In the genomic region with DNA sequence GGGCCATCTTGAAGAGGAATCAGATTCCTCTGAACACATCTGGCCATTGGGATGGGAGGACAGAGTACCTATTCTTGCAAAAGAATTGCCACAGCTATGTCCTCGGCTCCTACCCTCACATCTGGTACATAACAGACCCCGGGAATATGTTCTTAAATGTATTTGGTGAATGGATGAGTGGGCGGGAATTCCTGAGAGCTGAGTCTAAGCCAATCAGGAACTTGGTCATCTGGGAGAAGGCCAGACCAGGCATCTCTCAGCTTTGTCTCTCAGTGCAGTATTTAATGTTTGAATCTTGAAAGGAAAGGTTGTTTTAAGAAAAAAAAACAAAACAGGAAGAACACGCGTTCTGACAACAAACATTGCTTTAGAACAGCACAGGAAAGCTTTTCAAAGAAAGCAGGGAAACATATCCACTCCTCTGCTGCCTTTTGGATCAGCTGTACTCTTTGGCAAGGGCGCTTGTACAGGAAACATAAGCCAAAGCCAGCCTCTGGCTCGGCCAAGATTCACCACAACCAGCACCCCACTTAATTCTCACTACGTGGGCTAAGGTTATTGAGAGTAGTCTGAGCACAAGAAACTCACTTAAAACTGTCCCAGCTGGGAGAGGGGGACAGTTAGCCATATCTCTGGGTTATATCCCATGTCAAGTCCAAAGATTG, we compare ENCODE assay signal across 28 mouse cellular contexts. TPM values are rescaled to one million over a fixed set of nuclear protein-coding genes. Genes with fewer than 3 reads are reported as not detected.
DNase-seq lines count a peak whose midpoint lies in the region; TF ChIP-seq lines count a peak whose summit lies in the region.
"Had no signal": no experiment of that assay in that cellular context is flagged by ENCODE, and none has a peak within 500 bp of the region (broad histone marks: within the 10 kb centered on the region; RNA-seq: fewer than 3 reads in every experiment).

No protein-coding gene starts in this region.

- WGBS in cerebellum, adult 2 months: 15% methylated on average over 8 of the region's 8 CpGs

- no peak overlapping the region for H3K27ac ChIP-seq in cerebellum, adult 2 months (ENCODE audit: insufficient read depth, low read length)
- H3K27ac ChIP-seq: embryonic facial prominence, embryonic 10.5 days; heart, embryonic 13.5 days had no signal

- DNase-seq in cerebellum, postnatal 10 days: peak; percentile 56 to 65
- DNase-seq in cerebellum, adult 2 months: no peak
- DNase-seq in layer of hippocampus, postnatal 10 days (ENCODE audit: low spot score in 2 of 2): peak; percentile 16 to 34
- no peak for DNase-seq in layer of hippocampus, adult 18-20 months (ENCODE audit: low spot score in 2 of 2)
- DNase-seq in NIH3T3 (ENCODE audit: low read depth): peak; percentile 63
- no peak for DNase-seq in retina, embryonic 14.5 days (ENCODE audit: low spot score)
- DNase-seq in cerebellum, adult 9-11 months: no peak
- DNase-seq: adrenal gland, adult 2 months; adrenal gland, postnatal 25 days; cerebellum, adult 8-10 months; gastrocnemius, postnatal 14 days; heart, postnatal 36 days; kidney, adult 11 months had no signal

- H3K4me1 ChIP-seq in cerebellum, adult 2 months (ENCODE audit: control insufficient read depth, insufficient read depth, low read length): no peaks in the 10 kb centered on the region
- H3K4me1 ChIP-seq: heart, embryonic 13.5 days had no signal

- no peak overlapping the region for H3K4me3 ChIP-seq in cerebellum, adult 2 months (replicated peaks; ENCODE audit: insufficient read depth, low read depth, low read length)
- H3K4me3 ChIP-seq: embryonic facial prominence, embryonic 10.5 days; erythroblast, embryonic 14.5 days; heart, embryonic 13.5 days had no signal

- no peak for TF ChIP-seq CTCF in cerebellum, adult 2 months (IDR thresholded peaks at IDR 0.05; ENCODE audit: borderline replicate concordance, insufficient read depth, low read depth, low read length)

- TF ChIP-seq POLR2A in cerebellum, adult 2 months (IDR thresholded peaks at IDR 0.05; ENCODE audit: borderline replicate concordance, insufficient read depth, low read length): no peak

- no peaks in the 10 kb centered on the region for H3K27me3 ChIP-seq in cerebellum, adult 2 months (ENCODE audit: control insufficient read depth, insufficient read depth, low read length)
- H3K27me3 ChIP-seq: heart, embryonic 13.5 days had no signal

RNA-seq across cellular contexts. Expression of a gene that starts 35.0 kb away (rescaled TPM):
- 49.4 and 50.8 TPM in 2 replicates for polyA plus RNA-seq in cerebellum, adult 2 months (2012; rRNA removed)
- 100 to 1,000 TPM in 1 of 2 experiments, 10 to 100 TPM in 1; 95.5 to 103 TPM for total RNA-seq in layer of hippocampus, postnatal 10 days (2021)
- total RNA-seq in layer of hippocampus, adult 18-20 months (2021): 10 to 100 TPM; 77.7 to 82.8 TPM

RNA-seq across cellular contexts. Expression of a gene that starts 45.2 kb away (rescaled TPM):
- polyA plus RNA-seq in cerebellum, adult 2 months (2012; rRNA removed): not detected in 2 replicates
- not detected for total RNA-seq in layer of hippocampus, postnatal 10 days (2021)
- total RNA-seq in layer of hippocampus, adult 18-20 months (2021): not detected
- total RNA-seq: adrenal gland, adult 2 months; adrenal gland, postnatal 25 days; gastrocnemius, adult 18-20 months; heart, adult 8-10 months; heart, postnatal 36 days; MEL had no signal
- polyA plus RNA-seq: adrenal gland, adult 2 months; C2C12; embryonic facial prominence, embryonic 10.5 days; erythroblast, embryonic 14.5 days; forebrain, embryonic 11.5 days; forebrain, embryonic 16.5 days; heart, embryonic 13.5 days; heart, postnatal 0 days; hindbrain, embryonic 11.5 days; hindbrain, embryonic 16.5 days; intestine, embryonic 14.5 days had no signal

RNA-seq across cellular contexts. Expression of a gene that starts 51.1 kb away (rescaled TPM):
- polyA plus RNA-seq in cerebellum, adult 2 months (2012; rRNA removed): not detected in 2 replicates
- total RNA-seq in layer of hippocampus, postnatal 10 days (2021): not detected
- total RNA-seq in layer of hippocampus, adult 18-20 months (2021): not detected
- total RNA-seq: adrenal gland, adult 2 months; adrenal gland, postnatal 25 days; gastrocnemius, adult 18-20 months; gastrocnemius, postnatal 14 days; heart, adult 8-10 months; heart, postnatal 36 days; MEL had no signal
- polyA plus RNA-seq: adrenal gland, adult 2 months; C2C12; embryonic facial prominence, embryonic 10.5 days; embryonic facial prominence, embryonic 14.5 days; erythroblast, embryonic 14.5 days; forebrain, embryonic 11.5 days; forebrain, embryonic 16.5 days; gonadal fat pad, adult 2 months; heart, embryonic 13.5 days; heart, postnatal 0 days; hindbrain, embryonic 11.5 days; hindbrain, embryonic 16.5 days; intestine, embryonic 14.5 days had no signal

Comparison
In these comparisons a context has a peak if more than half of its experiments do, and no peak if none do; other contexts are left out.
1. DNase-seq: peak in cerebellum, postnatal 10 days (2 of 2), layer of hippocampus, postnatal 10 days (2 of 2) and NIH3T3 (single experiment); none in cerebellum, adult 2 months (0 of 2), layer of hippocampus, adult 18-20 months (0 of 2), retina, embryonic 14.5 days (single experiment) and cerebellum, adult 9-11 months (single experiment).